Mouse (Mus musculus) ES-E14 (cell line): ENCODE data around the gene Nodal.

Experiments
- CHD2 ChIP-seq: IDR thresholded peaks from 2 replicates; pipeline ENCODE4 v1.6.1; 2014; ENCODE audit warnings: mild to moderate bottlenecking, low read depth, low read length, inconsistent platforms
- MAFK ChIP-seq: IDR thresholded peaks from 2 replicates; pipeline ENCODE4 v1.6.1; 2014; ENCODE audit warnings: mild to moderate bottlenecking, low read depth, low read length, inconsistent platforms; ENCODE audit not compliant: insufficient read depth
- ZC3H11A ChIP-seq: IDR thresholded peaks from 2 replicates; pipeline ENCODE4 v1.6.1; 2012; ENCODE audit warnings: low read depth, mild to moderate bottlenecking, inconsistent platforms, low read length, borderline replicate concordance

DNA sequence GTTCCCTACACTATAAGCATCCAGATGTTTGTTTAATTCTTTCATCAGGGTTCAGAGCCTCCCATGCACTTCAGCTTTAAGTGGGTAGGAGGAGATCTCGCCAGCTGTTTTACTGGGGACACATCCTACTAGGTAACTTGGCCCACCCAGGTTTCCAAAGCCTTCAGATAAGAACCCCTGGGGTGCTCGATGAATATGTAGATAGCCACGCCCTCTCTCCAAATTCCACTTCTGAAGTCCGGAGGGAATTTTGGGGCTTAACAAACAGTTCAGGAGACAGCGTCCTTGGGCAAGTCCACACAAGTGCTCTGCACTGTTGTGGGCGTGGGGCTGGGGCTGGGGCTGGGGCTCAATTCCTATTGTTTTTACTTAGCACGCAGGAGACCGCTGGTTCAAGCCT is 1.9 kb upstream of the Nodal start:
- TF ChIP-seq ZC3H11A: no peak
- TF ChIP-seq MAFK: no peak; the same call in 1 of the 2 replicates
- peak; percentile 42; the same call in 1 of the 2 replicates for TF ChIP-seq CHD2
